Mouse (Mus musculus): ENCODE data around the gene C330021F23Rik. TPM values are rescaled to one million over a fixed set of nuclear protein-coding genes. Genes with fewer than 3 reads are reported as not detected.

Gene C330021F23Rik
- polyA plus RNA-seq (2014; fragmentation: Nextera tagmentation; extraction: Ambion mirVana), result 0.54 and 1.3 TPM in 2 replicates

DNA sequence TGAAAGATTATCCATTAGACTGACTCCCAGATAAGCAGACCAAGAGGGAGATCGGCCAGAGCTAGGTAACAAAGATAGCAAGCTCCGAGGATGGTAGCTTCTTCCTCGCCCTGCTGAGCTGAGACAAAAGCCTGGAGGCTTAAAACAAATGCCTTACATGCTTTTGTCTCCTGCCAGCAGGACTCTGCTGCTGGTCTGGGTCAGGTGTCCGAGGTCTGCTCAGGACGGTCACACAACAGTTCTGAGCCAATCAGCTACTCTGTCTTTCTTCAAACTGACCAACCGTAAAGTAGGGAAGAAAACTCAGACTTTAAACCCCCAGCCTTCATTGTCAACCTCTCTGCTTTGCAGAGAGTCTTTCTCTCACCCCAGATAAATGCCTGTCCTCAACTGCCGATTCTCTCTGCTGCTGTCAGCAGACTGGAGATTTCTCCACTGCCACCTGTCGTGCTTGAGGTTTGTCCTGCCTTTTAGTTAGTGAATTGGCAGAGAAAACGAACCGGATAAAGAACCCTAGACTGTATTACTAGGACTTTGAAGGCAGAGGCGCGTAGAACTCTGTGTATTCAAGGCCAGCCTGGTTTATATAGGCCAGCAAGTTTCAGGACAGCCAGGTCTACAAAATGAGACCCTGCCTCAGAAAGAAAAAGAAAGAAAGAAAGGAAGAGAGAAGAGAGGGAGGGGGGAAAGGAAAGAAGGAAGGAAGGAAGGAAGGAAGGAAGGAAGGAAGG lies at the start of gene C330021F23Rik:
TSS of gene C330021F23Rik (plus strand) at position 350 of the 731 bp plus-strand sequence.
- under 1% methylated on average over 12 of the region's 12 CpGs for WGBS
- Histone ChIP-seq H3K36me3 (ENCODE audit: control insufficient read depth, insufficient read depth, low read length) (no peaks in the 10 kb centered on the region), H3K9me3 (replicated peaks; ENCODE audit: control insufficient read depth, low read length) (no peaks in the 10 kb centered on the region), H3K27me3 (replicated peaks; ENCODE audit: control insufficient read depth, insufficient read depth, low read length) (no peaks in the 10 kb centered on the region), H3K4me2 (ENCODE audit: low read length) (peak within 1 kb of the TSS; percentile 35), H3K4me1 (ENCODE audit: control insufficient read depth, insufficient read depth, low read length) (no peaks in the 10 kb centered on the region), H3K4me3 (ENCODE audit: low read depth, low read length) (no peak within 1 kb of the TSS), H3K27ac (ENCODE audit: low read depth, low read length) (no peak within 1 kb of the TSS), H3K9ac (ENCODE audit: low read length) (peak within 1 kb of the TSS; percentile 10; the same call in 1 of the 2 replicates)
- ATAC-seq, result no peak
- DNase-seq (ENCODE audit: low spot score), result peak; percentile 24

DNA sequence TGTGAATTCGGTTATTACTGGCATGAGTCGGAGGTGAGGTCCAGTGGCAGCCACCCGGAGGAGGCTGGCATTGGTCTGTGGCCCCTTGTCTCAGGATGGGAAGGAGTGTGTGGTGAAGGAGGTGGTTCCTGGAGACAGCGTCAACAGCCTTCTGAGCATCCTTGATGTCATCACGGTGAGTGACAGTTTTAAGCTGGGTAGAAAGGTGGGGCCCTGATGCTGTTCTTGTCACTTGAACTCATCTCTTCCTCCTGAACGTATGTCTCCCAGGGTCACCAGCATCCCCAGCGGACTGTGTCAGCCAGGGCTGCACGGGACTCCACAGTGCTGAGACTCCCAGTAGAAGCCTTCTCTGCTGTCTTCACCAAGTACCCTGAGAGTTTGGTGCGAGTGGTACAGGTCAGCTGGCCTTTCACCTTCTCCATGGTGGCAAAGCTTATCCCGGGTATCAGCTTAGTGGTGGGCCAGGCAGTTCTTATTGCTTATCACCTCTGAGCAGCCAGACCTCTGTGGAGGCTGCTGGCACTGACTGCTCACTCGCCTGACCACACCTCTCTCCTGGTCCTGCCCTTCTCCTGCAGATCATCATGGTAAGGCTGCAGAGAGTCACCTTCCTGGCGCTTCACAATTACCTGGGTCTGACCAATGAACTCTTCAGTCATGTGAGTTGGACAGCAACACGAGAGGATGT lies 45.6 kb upstream of the C330021F23Rik start:
- Histone ChIP-seq H3K4me3 (ENCODE audit: low read depth, low read length) (no peak overlapping the region), H3K9ac (ENCODE audit: low read length) (no peak overlapping the region), H3K9me3 (replicated peaks; ENCODE audit: control insufficient read depth, low read length) (no peaks in the 10 kb centered on the region), H3K36me3 (ENCODE audit: control insufficient read depth, insufficient read depth, low read length) (peaks cover 36% of the 10 kb centered on the region), H3K27ac (ENCODE audit: low read depth, low read length) (no peak overlapping the region), H3K4me1 (ENCODE audit: control insufficient read depth, insufficient read depth, low read length) (no peaks in the 10 kb centered on the region), H3K27me3 (replicated peaks; ENCODE audit: control insufficient read depth, insufficient read depth, low read length) (no peaks in the 10 kb centered on the region), H3K4me2 (ENCODE audit: low read length) (no peak overlapping the region)
- 91% methylated on average over 13 of the region's 13 CpGs for WGBS
- DNase-seq (ENCODE audit: low spot score) (no peak), ATAC-seq (no peak)

DNA sequence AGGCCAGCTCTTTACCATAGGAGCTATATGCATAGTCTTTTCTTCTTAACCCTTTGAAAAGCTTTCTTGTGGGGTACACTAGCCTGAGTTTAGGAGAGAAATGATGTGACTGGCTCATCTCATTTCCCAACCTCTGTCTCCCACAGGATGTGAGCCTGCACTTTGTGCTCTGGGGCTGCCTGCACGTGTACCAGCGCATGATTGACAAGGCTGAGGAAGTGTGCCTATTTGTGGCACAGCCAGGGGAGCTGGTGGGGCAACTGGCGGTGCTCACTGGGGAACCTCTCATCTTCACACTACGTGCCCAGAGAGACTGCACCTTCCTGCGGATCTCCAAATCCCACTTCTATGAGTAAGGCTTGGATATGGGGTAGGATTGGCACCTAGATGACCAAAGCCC lies 37.0 kb upstream of the C330021F23Rik start:
- Histone ChIP-seq H3K4me3 (ENCODE audit: low read depth, low read length) (no peak overlapping the region), H3K4me1 (ENCODE audit: control insufficient read depth, insufficient read depth, low read length) (no peaks in the 10 kb centered on the region), H3K4me2 (ENCODE audit: low read length) (no peak overlapping the region), H3K9ac (ENCODE audit: low read length) (no peak overlapping the region), H3K27me3 (replicated peaks; ENCODE audit: control insufficient read depth, insufficient read depth, low read length) (no peaks in the 10 kb centered on the region), H3K36me3 (ENCODE audit: control insufficient read depth, insufficient read depth, low read length) (peaks cover 25% of the 10 kb centered on the region), H3K27ac (ENCODE audit: low read depth, low read length) (no peak overlapping the region), H3K9me3 (replicated peaks; ENCODE audit: control insufficient read depth, low read length) (no peaks in the 10 kb centered on the region)
- WGBS, result 92% methylated on average over 5 of the region's 5 CpGs
- no peak for DNase-seq (ENCODE audit: low spot score)
- no peak for ATAC-seq

DNA sequence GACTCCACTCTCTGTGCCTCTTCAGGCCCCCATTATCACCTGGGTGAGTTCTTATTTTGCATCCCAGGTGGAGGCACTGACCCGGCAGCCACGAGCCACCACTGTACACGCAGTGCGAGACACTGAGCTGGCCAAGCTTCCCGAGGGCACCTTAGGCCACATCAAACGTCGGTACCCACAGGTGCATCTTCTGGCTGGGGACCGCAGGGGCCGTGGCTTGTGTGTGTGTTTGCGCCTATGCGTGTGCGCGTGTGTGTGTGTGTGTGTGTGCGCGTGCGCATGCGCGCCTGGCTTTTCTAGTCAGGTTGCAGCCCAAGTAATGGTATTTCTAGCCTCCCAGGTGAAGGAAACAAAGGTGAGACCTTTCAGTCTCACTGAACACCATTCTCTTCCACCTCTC lies 35.9 kb upstream of the C330021F23Rik start:
- H3K9me3 ChIP-seq (replicated peaks; ENCODE audit: control insufficient read depth, low read length), result no peaks in the 10 kb centered on the region
- DNase-seq (ENCODE audit: low spot score), result no peak
- no peaks in the 10 kb centered on the region for H3K27me3 ChIP-seq (replicated peaks; ENCODE audit: control insufficient read depth, insufficient read depth, low read length)
- peaks cover 30% of the 10 kb centered on the region for H3K36me3 ChIP-seq (ENCODE audit: control insufficient read depth, insufficient read depth, low read length)
- H3K27ac ChIP-seq (ENCODE audit: low read depth, low read length), result no peak overlapping the region
- no peaks in the 10 kb centered on the region for H3K4me1 ChIP-seq (ENCODE audit: control insufficient read depth, insufficient read depth, low read length)
- no peak for ATAC-seq
- H3K9ac ChIP-seq (ENCODE audit: low read length), result no peak overlapping the region
- H3K4me2 ChIP-seq (ENCODE audit: low read length), result no peak overlapping the region
- WGBS, result 94% methylated on average over 18 of the region's 18 CpGs
- no peak overlapping the region for H3K4me3 ChIP-seq (ENCODE audit: low read depth, low read length)

DNA sequence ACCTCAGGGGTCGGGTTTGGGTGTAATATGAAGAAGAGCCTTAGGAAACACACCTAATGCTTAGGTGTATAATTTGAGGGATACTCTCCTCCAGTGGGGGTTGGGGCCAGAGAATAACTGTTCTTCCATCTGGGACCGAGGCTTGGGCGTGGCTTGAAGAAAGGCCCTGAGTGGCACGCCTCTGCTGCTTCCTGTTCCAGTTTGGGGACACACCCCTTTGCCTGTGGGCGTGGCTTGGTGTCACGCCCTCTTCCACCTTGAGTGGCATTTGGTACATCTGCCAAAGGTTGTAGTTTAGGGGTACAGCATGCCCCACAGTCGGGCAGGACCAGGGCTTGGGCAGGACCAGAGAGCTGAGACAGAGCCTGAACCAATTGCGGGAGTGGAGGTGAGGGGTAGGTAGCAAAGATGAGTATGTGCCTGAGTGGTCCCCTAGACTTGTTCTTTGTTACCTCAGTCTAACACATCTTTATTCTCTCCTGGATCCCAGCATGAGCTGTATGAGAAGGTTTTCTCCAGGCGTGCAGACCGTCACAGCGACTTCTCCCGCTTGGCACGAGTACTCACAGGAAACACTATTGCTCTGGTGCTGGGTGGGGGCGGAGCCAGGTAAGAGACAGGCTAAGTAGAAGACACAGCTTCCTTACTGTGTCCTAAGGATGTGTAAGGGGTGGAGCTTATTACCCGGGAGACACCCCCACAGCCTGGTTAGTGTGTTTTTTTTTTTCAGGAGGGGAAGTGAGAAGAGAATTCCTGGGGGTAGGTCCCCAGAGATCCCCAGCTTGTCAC lies 31.5 kb upstream of the C330021F23Rik start:
- Histone ChIP-seq H3K27ac (ENCODE audit: low read depth, low read length) (no peak overlapping the region), H3K9ac (ENCODE audit: low read length) (no peak overlapping the region), H3K4me2 (ENCODE audit: low read length) (no peak overlapping the region), H3K9me3 (replicated peaks; ENCODE audit: control insufficient read depth, low read length) (no peaks in the 10 kb centered on the region), H3K4me1 (ENCODE audit: control insufficient read depth, insufficient read depth, low read length) (no peaks in the 10 kb centered on the region), H3K27me3 (replicated peaks; ENCODE audit: control insufficient read depth, insufficient read depth, low read length) (no peaks in the 10 kb centered on the region), H3K4me3 (ENCODE audit: low read depth, low read length) (no peak overlapping the region), H3K36me3 (ENCODE audit: control insufficient read depth, insufficient read depth, low read length) (peaks cover 53% of the 10 kb centered on the region)
- ATAC-seq (no peak), DNase-seq (ENCODE audit: low spot score) (no peak)
- 60% methylated on average over 15 of the region's 15 CpGs for WGBS

DNA sequence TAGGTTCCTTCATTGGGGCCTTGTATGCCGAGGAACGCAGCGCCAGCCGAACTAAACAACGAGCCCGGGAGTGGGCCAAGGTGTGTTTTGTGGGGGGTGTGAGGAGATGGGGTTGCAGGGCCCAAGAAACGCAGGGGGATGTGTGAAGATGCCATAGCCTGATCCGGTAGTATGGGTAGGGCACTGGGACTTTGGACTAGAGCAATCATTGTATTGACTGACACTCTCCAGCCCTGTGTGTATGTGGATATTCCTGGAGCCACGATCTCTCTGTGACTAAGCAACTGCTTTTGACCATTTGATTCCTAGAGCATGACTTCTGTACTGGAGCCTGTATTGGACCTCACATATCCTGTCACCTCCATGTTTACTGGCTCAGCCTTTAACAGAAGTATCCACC lies 30.9 kb upstream of the C330021F23Rik start:
- Histone ChIP-seq H3K9me3 (replicated peaks; ENCODE audit: control insufficient read depth, low read length) (no peaks in the 10 kb centered on the region), H3K4me2 (ENCODE audit: low read length) (no peak overlapping the region), H3K9ac (ENCODE audit: low read length) (no peak overlapping the region), H3K36me3 (ENCODE audit: control insufficient read depth, insufficient read depth, low read length) (peaks cover 53% of the 10 kb centered on the region), H3K4me1 (ENCODE audit: control insufficient read depth, insufficient read depth, low read length) (no peaks in the 10 kb centered on the region), H3K4me3 (ENCODE audit: low read depth, low read length) (no peak overlapping the region), H3K27ac (ENCODE audit: low read depth, low read length) (no peak overlapping the region), H3K27me3 (replicated peaks; ENCODE audit: control insufficient read depth, insufficient read depth, low read length) (no peaks in the 10 kb centered on the region)
- DNase-seq (ENCODE audit: low spot score), result no peak
- 94% methylated on average over 9 of the region's 9 CpGs for WGBS
- ATAC-seq, result no peak

DNA sequence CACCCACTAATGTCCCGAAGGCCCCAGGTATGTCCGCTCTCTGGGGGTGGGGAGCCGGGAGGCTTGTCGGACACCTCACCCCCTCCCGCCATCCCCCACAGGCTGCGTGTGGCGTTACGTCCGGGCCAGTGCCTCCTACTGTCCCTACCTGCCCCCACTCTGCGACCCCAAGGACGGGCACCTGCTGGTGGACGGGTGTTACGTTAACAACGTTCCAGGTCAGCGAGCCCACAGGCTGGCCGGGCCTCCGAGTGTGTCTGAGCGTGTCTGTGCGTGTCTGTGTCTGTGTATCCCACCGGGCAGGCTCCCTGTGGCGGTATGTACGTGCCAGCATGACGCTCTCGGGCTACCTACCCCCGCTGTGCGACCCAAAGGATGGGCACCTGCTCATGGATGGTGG lies 30.1 kb upstream of the C330021F23Rik start:
- H3K4me2 ChIP-seq (ENCODE audit: low read length), result no peak overlapping the region
- ATAC-seq (no peak), DNase-seq (ENCODE audit: low spot score) (no peak)
- WGBS, result 93% methylated on average over 26 of the region's 26 CpGs
- no peak overlapping the region for H3K27ac ChIP-seq (ENCODE audit: low read depth, low read length)
- no peak overlapping the region for H3K4me3 ChIP-seq (ENCODE audit: low read depth, low read length)
- H3K4me1 ChIP-seq (ENCODE audit: control insufficient read depth, insufficient read depth, low read length), result no peaks in the 10 kb centered on the region
- H3K9me3 ChIP-seq (replicated peaks; ENCODE audit: control insufficient read depth, low read length), result no peaks in the 10 kb centered on the region
- no peak overlapping the region for H3K9ac ChIP-seq (ENCODE audit: low read length)
- peaks cover 53% of the 10 kb centered on the region for H3K36me3 ChIP-seq (ENCODE audit: control insufficient read depth, insufficient read depth, low read length)
- no peaks in the 10 kb centered on the region for H3K27me3 ChIP-seq (replicated peaks; ENCODE audit: control insufficient read depth, insufficient read depth, low read length)

DNA sequence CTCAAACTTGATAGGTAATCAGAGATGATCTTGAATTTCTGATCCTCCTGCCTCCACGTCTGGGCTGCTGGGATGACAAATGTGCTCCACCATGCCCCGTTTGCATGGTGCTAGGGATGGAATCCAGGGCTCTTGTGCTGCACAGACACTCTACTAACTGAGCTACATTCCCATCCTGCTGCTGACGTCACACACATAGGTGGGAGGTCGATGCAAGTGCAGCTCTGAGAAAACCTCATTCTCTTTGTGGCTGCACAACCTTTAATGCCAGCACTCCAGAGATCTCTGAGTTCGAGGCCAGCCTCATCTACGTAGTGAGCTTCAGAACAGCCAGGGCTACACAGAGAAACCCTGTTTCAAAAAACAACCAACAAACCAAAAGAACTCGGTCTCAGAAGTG lies 28.6 kb upstream of the C330021F23Rik start:
- Histone ChIP-seq H3K4me3 (ENCODE audit: low read depth, low read length) (no peak overlapping the region), H3K9me3 (replicated peaks; ENCODE audit: control insufficient read depth, low read length) (no peaks in the 10 kb centered on the region), H3K27me3 (replicated peaks; ENCODE audit: control insufficient read depth, insufficient read depth, low read length) (no peaks in the 10 kb centered on the region), H3K4me1 (ENCODE audit: control insufficient read depth, insufficient read depth, low read length) (no peaks in the 10 kb centered on the region), H3K36me3 (ENCODE audit: control insufficient read depth, insufficient read depth, low read length) (peaks cover 49% of the 10 kb centered on the region), H3K4me2 (ENCODE audit: low read length) (no peak overlapping the region), H3K9ac (ENCODE audit: low read length) (no peak overlapping the region), H3K27ac (ENCODE audit: low read depth, low read length) (no peak overlapping the region)
- 84% methylated on average over 7 of the region's 7 CpGs for WGBS
- ATAC-seq, result no peak
- DNase-seq (ENCODE audit: low spot score), result no peak

All from forebrain, embryonic 14.5 days (tissue).